Mouse (Mus musculus): ENCODE results near the gene Nrros. TPM values are rescaled to one million over a fixed set of nuclear protein-coding genes. Genes with fewer than 3 reads are reported as not detected.

The Nrros gene
- polyA plus RNA-seq, 1 experiment from 2014 or later, result 6.6 TPM

DNA sequence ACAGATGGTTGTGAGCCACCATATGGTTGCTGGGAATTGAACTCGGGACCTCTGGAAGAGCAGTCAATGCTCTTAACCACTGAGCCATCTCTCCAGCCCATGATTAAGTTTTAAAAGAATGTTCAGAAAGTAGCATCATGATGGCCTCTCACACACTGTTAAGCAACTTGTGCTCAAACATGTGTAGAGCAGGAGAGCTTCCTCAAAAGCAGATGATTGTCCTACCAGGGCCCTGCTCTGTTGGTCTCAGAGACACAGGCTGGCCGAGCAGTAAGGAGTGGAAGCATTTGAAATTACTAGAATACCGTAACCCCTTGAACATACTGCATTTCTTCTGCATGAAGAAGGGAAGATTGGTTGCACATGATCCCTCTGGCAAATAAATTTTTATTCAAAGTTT, 6.4 kb downstream of the Nrros start:
- H3K9ac ChIP-seq (replicated peaks), result no peak overlapping the region
- H3K36me3 ChIP-seq, result no peaks in the 10 kb centered on the region
- no peak overlapping the region for H3K4me3 ChIP-seq (replicated peaks)
- H3K4me2 ChIP-seq, result no peak overlapping the region
- H3K4me1 ChIP-seq, result peaks cover 11% of the 10 kb centered on the region
- 92% methylated on average over 3 of the region's 3 CpGs for WGBS
- ATAC-seq (ENCODE audit: low FRiP score), result no peak
- no peaks in the 10 kb centered on the region for H3K9me3 ChIP-seq (replicated peaks)
- no peak overlapping the region for H3K27ac ChIP-seq (replicated peaks)
- no peaks in the 10 kb centered on the region for H3K27me3 ChIP-seq (replicated peaks)

DNA sequence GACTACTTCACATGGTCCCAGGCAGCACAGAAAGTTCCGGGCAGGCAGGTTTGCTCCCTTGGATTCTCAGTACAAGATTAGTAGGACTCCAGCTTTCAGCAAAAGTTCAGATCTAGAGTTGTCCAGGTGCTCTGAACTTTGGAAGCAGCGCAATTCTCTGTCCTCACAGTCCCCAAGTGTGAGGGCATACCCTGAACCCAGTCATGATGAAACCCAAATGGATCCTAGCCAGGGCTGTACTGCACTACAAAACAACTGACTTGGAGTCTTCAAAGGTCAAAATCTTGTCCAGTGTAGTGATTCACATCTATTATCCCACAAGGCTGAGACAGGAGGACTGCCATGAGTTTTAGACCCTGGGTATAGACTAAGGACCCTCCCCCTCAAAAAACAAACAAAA, 8.0 kb downstream of the Nrros start:
- Histone ChIP-seq H3K9ac (replicated peaks) (no peak overlapping the region), H3K4me3 (replicated peaks) (no peak overlapping the region), H3K9me3 (replicated peaks) (no peaks in the 10 kb centered on the region), H3K4me1 (peaks cover 13% of the 10 kb centered on the region), H3K36me3 (no peaks in the 10 kb centered on the region), H3K27me3 (replicated peaks) (no peaks in the 10 kb centered on the region), H3K27ac (replicated peaks) (no peak overlapping the region), H3K4me2 (no peak overlapping the region)
- 90% methylated on average over 2 of the region's 2 CpGs for WGBS
- no peak for ATAC-seq (ENCODE audit: low FRiP score)

DNA sequence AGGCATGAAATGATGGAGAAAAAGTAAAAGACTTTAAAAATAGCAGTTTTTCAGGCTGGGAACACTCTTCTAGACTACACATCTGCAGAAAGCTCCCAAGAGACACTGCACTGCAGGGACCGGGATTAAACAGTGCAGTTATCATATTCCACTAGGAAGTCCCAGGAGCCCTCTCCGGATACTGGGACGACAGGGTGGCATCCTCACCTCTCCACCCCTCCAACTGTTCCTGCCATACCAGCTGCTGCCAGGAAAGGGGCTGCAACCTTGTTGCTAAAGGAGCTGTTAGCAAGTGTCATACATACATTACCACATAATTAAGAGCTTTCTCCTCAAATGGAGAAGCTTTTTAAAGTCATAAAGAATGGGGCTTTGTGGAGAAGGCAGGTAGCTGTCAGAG, 8.7 kb downstream of the Nrros start:
- Histone ChIP-seq H3K9me3 (replicated peaks) (no peaks in the 10 kb centered on the region), H3K27ac (replicated peaks) (no peak overlapping the region), H3K4me2 (no peak overlapping the region), H3K27me3 (replicated peaks) (no peaks in the 10 kb centered on the region), H3K4me3 (replicated peaks) (no peak overlapping the region), H3K9ac (replicated peaks) (no peak overlapping the region), H3K4me1 (peaks cover 13% of the 10 kb centered on the region), H3K36me3 (no peaks in the 10 kb centered on the region)
- no peak for ATAC-seq (ENCODE audit: low FRiP score)
- WGBS, result 54% methylated on average over 3 of the region's 3 CpGs

- ATAC-seq (ENCODE audit: low FRiP score), result no peak
- 60% methylated on average over 13 of the region's 13 CpGs for WGBS
- Histone ChIP-seq H3K4me3 (replicated peaks) (no peak overlapping the region), H3K4me1 (peaks cover 13% of the 10 kb centered on the region), H3K27ac (replicated peaks) (no peak overlapping the region), H3K9me3 (replicated peaks) (no peaks in the 10 kb centered on the region), H3K9ac (replicated peaks) (no peak overlapping the region), H3K27me3 (replicated peaks) (no peaks in the 10 kb centered on the region), H3K4me2 (0 out of 2 replicates have a peak overlapping the region, but pooled peaks have one; percentile 1), H3K36me3 (no peaks in the 10 kb centered on the region)
These were observed 11.0 kb downstream of the Nrros start for GRCm38 (mm10) chr16:32154437-32154836.

DNA sequence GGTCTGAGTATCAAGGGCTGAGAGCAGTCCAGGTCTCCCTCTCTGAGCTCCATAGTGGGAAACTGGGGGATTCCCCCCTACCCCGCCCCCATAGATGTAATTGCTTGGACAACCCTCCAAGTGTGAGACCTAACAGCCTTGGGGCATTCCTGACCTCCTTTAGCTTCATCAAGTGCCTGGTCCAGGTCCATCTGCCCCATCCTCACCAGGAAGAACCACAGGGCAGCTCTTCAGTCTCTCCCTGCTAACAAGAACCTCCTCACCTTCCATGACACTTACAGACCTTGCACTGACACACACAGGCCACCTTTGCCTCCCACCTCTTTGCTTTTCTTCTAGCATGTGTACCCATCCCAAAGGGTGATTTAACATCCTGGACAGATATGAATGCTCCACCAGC, 11.4 kb downstream of the Nrros start:
- Histone ChIP-seq H3K4me2 (0 out of 2 replicates have a peak overlapping the region, but pooled peaks have one; percentile 1), H3K4me3 (replicated peaks) (no peak overlapping the region), H3K36me3 (no peaks in the 10 kb centered on the region), H3K27me3 (replicated peaks) (no peaks in the 10 kb centered on the region), H3K4me1 (peaks cover 13% of the 10 kb centered on the region), H3K27ac (replicated peaks) (no peak overlapping the region), H3K9me3 (replicated peaks) (no peaks in the 10 kb centered on the region), H3K9ac (replicated peaks) (no peak overlapping the region)
- ATAC-seq (ENCODE audit: low FRiP score), result no peak
- WGBS, result 73% methylated on average over 1 of the region's 1 CpGs

DNA sequence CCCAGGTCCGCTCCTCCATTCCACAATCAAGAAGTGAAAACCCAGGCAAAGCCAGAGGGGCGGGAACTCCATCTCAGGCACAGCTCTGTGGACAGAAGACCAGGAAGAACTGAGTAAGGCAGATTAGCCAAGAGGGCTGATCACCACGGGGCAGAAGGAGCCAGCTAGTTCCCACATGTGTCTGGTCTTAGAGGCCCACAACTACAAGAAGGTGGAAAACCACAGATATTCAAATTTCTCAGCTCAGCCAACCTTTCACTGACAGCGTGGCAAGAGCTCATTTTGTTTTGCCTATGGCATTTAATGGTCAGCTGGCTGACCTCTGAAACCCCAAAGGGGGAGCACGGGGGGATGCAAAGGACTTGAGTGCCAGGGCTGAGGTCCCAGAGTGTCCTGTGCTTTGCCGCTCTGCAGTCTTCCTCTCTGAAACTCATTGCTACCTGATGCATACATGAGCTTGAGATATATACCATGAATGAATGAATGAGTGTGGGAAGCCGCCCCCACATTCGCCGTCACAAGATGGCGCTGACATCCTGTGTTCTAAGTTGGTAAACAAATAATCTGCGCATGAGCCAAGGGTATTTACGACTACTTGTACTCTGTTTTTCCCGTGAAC, 17.7 kb downstream of the Nrros start:
- Histone ChIP-seq H3K4me1 (0 out of 2 replicates have a peak, but pooled peaks cover 3% of the 10 kb centered on the region), H3K9ac (replicated peaks) (no peak overlapping the region), H3K36me3 (0 out of 2 replicates have a peak, but pooled peaks cover 9% of the 10 kb centered on the region), H3K9me3 (replicated peaks) (0 out of 2 replicates have a peak, but pooled peaks cover 3% of the 10 kb centered on the region), H3K27ac (replicated peaks) (no peak overlapping the region), H3K27me3 (replicated peaks) (no peaks in the 10 kb centered on the region), H3K4me2 (peak overlapping the region; percentile 43), H3K4me3 (replicated peaks) (no peak overlapping the region)
- no peak for ATAC-seq (ENCODE audit: low FRiP score)
- WGBS, result 65% methylated on average over 11 of the region's 13 CpGs

GRCm38 (mm10) chr16:32144592-32144991, 20.8 kb downstream of the Nrros start:
- Histone ChIP-seq H3K27me3 (replicated peaks) (no peaks in the 10 kb centered on the region), H3K4me3 (replicated peaks) (no peak overlapping the region), H3K36me3 (0 out of 2 replicates have a peak, but pooled peaks cover 9% of the 10 kb centered on the region), H3K27ac (replicated peaks) (no peak overlapping the region), H3K4me1 (0 out of 2 replicates have a peak, but pooled peaks cover 3% of the 10 kb centered on the region), H3K4me2 (no peak overlapping the region), H3K9me3 (replicated peaks) (0 out of 2 replicates have a peak, but pooled peaks cover 3% of the 10 kb centered on the region), H3K9ac (replicated peaks) (no peak overlapping the region)
- 92% methylated on average over 17 of the region's 17 CpGs for WGBS
- no peak for ATAC-seq (ENCODE audit: low FRiP score)

GRCm38 (mm10) chr16:32143766-32144165, 21.6 kb downstream of the Nrros start:
- no peak for ATAC-seq (ENCODE audit: low FRiP score)
- no peak overlapping the region for H3K27ac ChIP-seq (replicated peaks)
- no peak overlapping the region for H3K9ac ChIP-seq (replicated peaks)
- 0 out of 2 replicates have a peak, but pooled peaks cover 3% of the 10 kb centered on the region for H3K4me1 ChIP-seq
- no peak overlapping the region for H3K4me3 ChIP-seq (replicated peaks)
- H3K9me3 ChIP-seq (replicated peaks), result 0 out of 2 replicates have a peak, but pooled peaks cover 3% of the 10 kb centered on the region
- H3K36me3 ChIP-seq, result 0 out of 2 replicates have a peak, but pooled peaks cover 9% of the 10 kb centered on the region
- no peak overlapping the region for H3K4me2 ChIP-seq
- WGBS, result 91% methylated on average over 15 of the region's 15 CpGs
- H3K27me3 ChIP-seq (replicated peaks), result no peaks in the 10 kb centered on the region

DNA sequence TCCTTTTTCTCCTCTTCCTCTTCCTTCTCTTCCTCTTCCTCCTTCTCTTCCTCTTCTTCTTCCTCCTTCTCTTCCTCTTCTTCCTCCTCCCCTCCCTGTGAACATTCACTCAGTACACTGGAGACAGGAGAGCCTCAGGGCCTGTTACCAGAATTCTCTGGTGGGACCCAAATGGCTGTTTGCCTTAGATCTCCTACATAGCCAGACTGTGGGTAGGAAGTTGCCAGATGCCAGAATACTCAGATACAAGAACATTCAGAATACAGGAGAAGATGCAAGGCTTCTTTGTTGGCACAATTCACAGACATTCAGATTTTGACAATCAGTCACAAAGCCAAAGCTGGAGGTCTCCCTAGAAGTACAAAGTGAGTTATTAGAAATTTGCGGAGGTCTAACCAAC, 26.4 kb downstream of the Nrros start:
- Histone ChIP-seq H3K27me3 (replicated peaks) (no peaks in the 10 kb centered on the region), H3K4me2 (no peak overlapping the region), H3K27ac (replicated peaks) (no peak overlapping the region), H3K4me1 (no peaks in the 10 kb centered on the region), H3K4me3 (replicated peaks) (no peak overlapping the region), H3K9ac (replicated peaks) (no peak overlapping the region), H3K9me3 (replicated peaks) (0 out of 2 replicates have a peak, but pooled peaks cover 3% of the 10 kb centered on the region), H3K36me3 (0 out of 2 replicates have a peak, but pooled peaks cover 9% of the 10 kb centered on the region)
- 100% methylated on average over 1 of the region's 1 CpGs for WGBS
- no peak for ATAC-seq (ENCODE audit: low FRiP score)

DNA sequence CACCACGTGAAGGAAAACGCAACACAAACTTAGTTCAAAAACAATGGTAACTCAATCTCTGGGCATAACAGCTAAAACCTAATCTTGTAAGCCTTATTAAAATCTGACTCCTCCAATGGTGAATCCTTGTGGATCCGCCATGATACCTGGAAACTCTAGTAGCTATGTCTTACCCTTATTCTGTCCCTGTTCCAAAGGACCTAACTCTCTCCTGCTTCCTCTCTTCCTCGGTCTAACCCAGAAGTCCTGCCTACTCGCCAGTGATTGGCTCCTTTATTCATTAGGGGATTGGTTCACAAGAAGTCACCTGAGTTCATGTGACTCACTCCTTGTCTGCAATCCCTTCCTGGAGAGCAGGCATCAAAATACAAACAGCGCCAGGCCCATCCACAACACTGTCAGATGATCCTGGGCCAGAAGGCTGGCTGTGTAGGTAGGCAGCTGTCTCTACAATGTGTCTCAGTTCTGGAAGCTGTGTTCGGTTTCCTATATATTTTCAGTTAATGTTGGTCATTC, 29.5 kb downstream of the Nrros start:
- H3K9ac ChIP-seq (replicated peaks), result no peak overlapping the region
- H3K9me3 ChIP-seq (replicated peaks), result no peaks in the 10 kb centered on the region
- H3K36me3 ChIP-seq, result no peaks in the 10 kb centered on the region
- no peaks in the 10 kb centered on the region for H3K4me1 ChIP-seq
- WGBS, result 82% methylated on average over 7 of the region's 7 CpGs
- H3K4me3 ChIP-seq (replicated peaks), result no peak overlapping the region
- H3K27me3 ChIP-seq (replicated peaks), result no peaks in the 10 kb centered on the region
- ATAC-seq (ENCODE audit: low FRiP score), result no peak
- H3K27ac ChIP-seq (replicated peaks), result no peak overlapping the region
- no peak overlapping the region for H3K4me2 ChIP-seq

DNA sequence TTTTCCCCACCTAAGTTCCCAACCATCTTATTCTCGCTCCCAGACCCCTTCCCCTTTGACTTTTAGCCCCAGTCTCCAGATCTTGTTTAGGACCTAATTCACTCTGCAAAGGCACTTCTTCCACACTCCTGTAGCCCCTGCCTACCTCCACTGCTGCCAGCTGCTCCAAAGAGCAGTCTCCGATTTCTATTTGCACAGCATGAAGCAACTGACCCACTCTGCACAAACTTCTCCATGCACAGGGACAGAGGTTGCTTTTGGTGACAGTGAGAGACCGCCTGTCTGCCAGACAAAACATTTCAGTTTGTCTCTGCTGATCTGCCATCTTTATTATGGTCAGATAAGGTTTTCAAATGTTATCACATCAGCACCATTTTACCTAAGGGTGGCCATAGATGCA, 32.2 kb downstream of the Nrros start:
- H3K4me1 ChIP-seq, result no peaks in the 10 kb centered on the region

GRCm38 (mm10) chr16:32130190-32130826, 35.1 kb downstream of the Nrros start:
- no peaks in the 10 kb centered on the region for H3K9me3 ChIP-seq (replicated peaks)
- 72% methylated on average over 16 of the region's 16 CpGs for WGBS
- no peak overlapping the region for H3K4me2 ChIP-seq
- H3K36me3 ChIP-seq, result no peaks in the 10 kb centered on the region
- no peaks in the 10 kb centered on the region for H3K4me1 ChIP-seq
- no peak overlapping the region for H3K9ac ChIP-seq (replicated peaks)
- ATAC-seq (ENCODE audit: low FRiP score), result no peak
- H3K4me3 ChIP-seq (replicated peaks), result no peak overlapping the region
- H3K27ac ChIP-seq (replicated peaks), result no peak overlapping the region
- no peaks in the 10 kb centered on the region for H3K27me3 ChIP-seq (replicated peaks)

More for the DNA sequence above, 32.2 kb downstream of the Nrros start:
- Histone ChIP-seq H3K4me3 (replicated peaks) (no peak overlapping the region), H3K9me3 (replicated peaks) (no peaks in the 10 kb centered on the region), H3K27ac (replicated peaks) (no peak overlapping the region), H3K4me2 (no peak overlapping the region), H3K9ac (replicated peaks) (no peak overlapping the region), H3K36me3 (no peaks in the 10 kb centered on the region), H3K27me3 (replicated peaks) (no peaks in the 10 kb centered on the region)
- ATAC-seq (ENCODE audit: low FRiP score), result no peak
- WGBS, result 88% methylated on average over 3 of the region's 3 CpGs

Measured in neural tube, embryonic 15.5 days (tissue).